Mouse (Mus musculus): ENCODE data around the gene Ppp1r3g. TPM values are rescaled to one million over a fixed set of nuclear protein-coding genes. Genes with fewer than 3 reads are reported as not detected.

Gene Ppp1r3g
- polyA plus RNA-seq, 1 experiment from 2014 or later: 0.37 TPM

GRCm38 (mm10) chr13:36009981-36010380 lies 51.3 kb downstream of the Ppp1r3g start:
- Histone ChIP-seq H3K27me3 (ENCODE audit: control insufficient read depth, insufficient read depth, low read length) (no peaks in the 10 kb centered on the region), H3K4me3 (replicated peaks; ENCODE audit: low read length) (no peak overlapping the region), H3K4me1 (ENCODE audit: control insufficient read depth, insufficient read depth, low read length) (no peaks in the 10 kb centered on the region), H3K4me2 (ENCODE audit: low read depth, low read length) (no peak overlapping the region), H3K27ac (ENCODE audit: low read length) (no peak overlapping the region), H3K9me3 (replicated peaks; ENCODE audit: control insufficient read depth, low read length) (no peaks in the 10 kb centered on the region), H3K36me3 (ENCODE audit: control insufficient read depth, insufficient read depth, low read length) (no peaks in the 10 kb centered on the region), H3K9ac (ENCODE audit: low read length) (no peak overlapping the region)
- WGBS: 59% methylated on average over 2 of the region's 2 CpGs
- ATAC-seq (ENCODE audit: insufficient read depth, low FRiP score): no peak

GRCm38 (mm10) chr13:36015636-36016035 lies 57.0 kb downstream of the Ppp1r3g start:
- H3K4me2 ChIP-seq (ENCODE audit: low read depth, low read length): no peak overlapping the region
- no peak for ATAC-seq (ENCODE audit: insufficient read depth, low FRiP score)
- no peak overlapping the region for H3K9ac ChIP-seq (ENCODE audit: low read length)
- H3K4me1 ChIP-seq (ENCODE audit: control insufficient read depth, insufficient read depth, low read length): peaks cover 5% of the 10 kb centered on the region; the same call in 1 of the 2 replicates
- no peak overlapping the region for H3K27ac ChIP-seq (ENCODE audit: low read length)
- H3K4me3 ChIP-seq (replicated peaks; ENCODE audit: low read length): no peak overlapping the region
- H3K9me3 ChIP-seq (replicated peaks; ENCODE audit: control insufficient read depth, low read length): no peaks in the 10 kb centered on the region
- H3K27me3 ChIP-seq (ENCODE audit: control insufficient read depth, insufficient read depth, low read length): no peaks in the 10 kb centered on the region
- 65% methylated on average over 3 of the region's 3 CpGs for WGBS
- H3K36me3 ChIP-seq (ENCODE audit: control insufficient read depth, insufficient read depth, low read length): no peaks in the 10 kb centered on the region

GRCm38 (mm10) chr13:36018017-36018416 lies 59.4 kb downstream of the Ppp1r3g start:
- Histone ChIP-seq H3K9me3 (replicated peaks; ENCODE audit: control insufficient read depth, low read length) (no peaks in the 10 kb centered on the region), H3K36me3 (ENCODE audit: control insufficient read depth, insufficient read depth, low read length) (no peaks in the 10 kb centered on the region), H3K4me2 (ENCODE audit: low read depth, low read length) (no peak overlapping the region), H3K4me1 (ENCODE audit: control insufficient read depth, insufficient read depth, low read length) (peaks cover 5% of the 10 kb centered on the region; the same call in 1 of the 2 replicates), H3K27ac (ENCODE audit: low read length) (no peak overlapping the region), H3K27me3 (ENCODE audit: control insufficient read depth, insufficient read depth, low read length) (no peaks in the 10 kb centered on the region), H3K4me3 (replicated peaks; ENCODE audit: low read length) (no peak overlapping the region), H3K9ac (ENCODE audit: low read length) (no peak overlapping the region)
- ATAC-seq (ENCODE audit: insufficient read depth, low FRiP score): no peak
- 64% methylated on average over 2 of the region's 2 CpGs for whole genome bisulfite sequencing

GRCm38 (mm10) chr13:36019309-36020274 lies 61.0 kb downstream of the Ppp1r3g start:
- WGBS: 51% methylated on average over 10 of the region's 10 CpGs
- no peaks in the 10 kb centered on the region for H3K36me3 ChIP-seq (ENCODE audit: control insufficient read depth, insufficient read depth, low read length)
- ATAC-seq (ENCODE audit: insufficient read depth, low FRiP score): no peak
- H3K27me3 ChIP-seq (ENCODE audit: control insufficient read depth, insufficient read depth, low read length): no peaks in the 10 kb centered on the region
- H3K4me1 ChIP-seq (ENCODE audit: control insufficient read depth, insufficient read depth, low read length): peaks cover 5% of the 10 kb centered on the region; the same call in 1 of the 2 replicates
- no peak overlapping the region for H3K9ac ChIP-seq (ENCODE audit: low read length)
- H3K27ac ChIP-seq (ENCODE audit: low read length): no peak overlapping the region
- no peak overlapping the region for H3K4me2 ChIP-seq (ENCODE audit: low read depth, low read length)
- no peaks in the 10 kb centered on the region for H3K9me3 ChIP-seq (replicated peaks; ENCODE audit: control insufficient read depth, low read length)
- H3K4me3 ChIP-seq (replicated peaks; ENCODE audit: low read length): no peak overlapping the region

Other genes with a start within 250 kb of the Ppp1r3g start
- 15.7 and 16.5 TPM in 2 replicates for gene Rpp40, start 52.5 kb upstream of the Ppp1r3g start, polyA plus RNA-seq (2015; fragmentation: Nextera tagmentation; extraction: Ambion mirVana)
- 34.6 and 38.1 TPM in 2 replicates for gene Fars2, start 158.6 kb downstream of the Ppp1r3g start, polyA plus RNA-seq (2015; fragmentation: Nextera tagmentation; extraction: Ambion mirVana)
- 21.1 and 21.8 TPM in 2 replicates for gene Lyrm4, start 158.7 kb downstream of the Ppp1r3g start, polyA plus RNA-seq (2015; fragmentation: Nextera tagmentation; extraction: Ambion mirVana)

Data from stomach, embryonic 16.5 days (tissue).